Mouse (Mus musculus) v-Abl transformed pro-B cells (cell line): Measurements from ENCODE around the gene Macrod2.

Experiments
- in situ Hi-C, 2 experiments: fragments of 400-800 bp; cut with MboI; formaldehyde crosslinking; loops; one replicate each; pipeline ENCODE4 v1.15.1; 2025; ENCODE audit not compliant: unreplicated experiment in 2 of 2

Gene Macrod2

GRCm38 (mm10) chr2:141279130-141279698 lies 884.1 kb downstream of the Macrod2 start:
- in situ Hi-C loops, result no loop called here

- in situ Hi-C loops, result no loop called here
Measured at GRCm38 (mm10) chr2:141280817-141281216, 885.7 kb downstream of the Macrod2 start.

- in situ Hi-C loops, result no loop called here
Measured at GRCm38 (mm10) chr2:141286110-141286747, 891.1 kb downstream of the Macrod2 start.

GRCm38 (mm10) chr2:141288494-141288893 lies 893.4 kb downstream of the Macrod2 start:
- in situ Hi-C loops, result no loop called here

GRCm38 (mm10) chr2:141289059-141289713 lies 894.1 kb downstream of the Macrod2 start:
- in situ Hi-C loops, result no loop called here

GRCm38 (mm10) chr2:141292847-141293246 lies 897.7 kb downstream of the Macrod2 start:
- in situ Hi-C loops, result no loop called here

- in situ Hi-C loops, result no loop called here
Measured at GRCm38 (mm10) chr2:141299168-141299567, 904.1 kb downstream of the Macrod2 start.

- in situ Hi-C loops, result no loop called here
Measured at GRCm38 (mm10) chr2:141301030-141301429, 905.9 kb downstream of the Macrod2 start.

- in situ Hi-C loops, result no loop called here
Measured at GRCm38 (mm10) chr2:141308406-141308805, 913.3 kb downstream of the Macrod2 start.

- in situ Hi-C loops, result no loop called here
Measured at GRCm38 (mm10) chr2:141312136-141312948, 917.2 kb downstream of the Macrod2 start.

GRCm38 (mm10) chr2:141315349-141315748 lies 920.2 kb downstream of the Macrod2 start:
- in situ Hi-C loops, result no loop called here

- in situ Hi-C loops, result no loop called here
Measured at GRCm38 (mm10) chr2:141323956-141324460, 928.9 kb downstream of the Macrod2 start.

- in situ Hi-C loops, result no loop called here
Measured at GRCm38 (mm10) chr2:141327296-141327695, 932.2 kb downstream of the Macrod2 start.

GRCm38 (mm10) chr2:141337708-141338107 lies 942.6 kb downstream of the Macrod2 start:
- in situ Hi-C loops, result no loop called here

GRCm38 (mm10) chr2:141343988-141344535 lies 949.0 kb downstream of the Macrod2 start:
- in situ Hi-C loops, result no loop called here

GRCm38 (mm10) chr2:141352623-141353022 lies 957.5 kb downstream of the Macrod2 start:
- in situ Hi-C loops, result no loop called here

- in situ Hi-C loops, result no loop called here
Measured at GRCm38 (mm10) chr2:141388632-141389031, 993.5 kb downstream of the Macrod2 start.

GRCm38 (mm10) chr2:141391229-141391628 lies 996.1 kb downstream of the Macrod2 start:
- in situ Hi-C loops, result no loop called here

- in situ Hi-C loops, result no loop called here
Measured at GRCm38 (mm10) chr2:141394806-141395205, 999.7 kb downstream of the Macrod2 start.

- in situ Hi-C loops, result no loop called here
Measured at GRCm38 (mm10) chr2:141408766-141409165, 1013.7 kb downstream of the Macrod2 start.

- in situ Hi-C loops, result no loop called here
Measured at GRCm38 (mm10) chr2:141416436-141416835, 1021.3 kb downstream of the Macrod2 start.
